Mouse (Mus musculus) testis, adult 2 months (tissue): ENCODE measurements around the gene Hip1.

Source experiments
- CTCF ChIP-seq: fragments of 200-500 bp; IDR thresholded peaks from 2 replicates; pipeline ENCODE4 v1.5.1; 2012; ENCODE audit warnings: low read depth, mild to moderate bottlenecking, inconsistent platforms, low read length, moderate library complexity; ENCODE audit not compliant: control insufficient read depth, insufficient read depth, insufficient replicate concordance
- POLR2A ChIP-seq: fragments of 200-500 bp; IDR thresholded peaks from 2 replicates; pipeline ENCODE4 v1.6.1; 2012; ENCODE audit warnings: low read depth, mild to moderate bottlenecking, inconsistent platforms, low read length, moderate library complexity; ENCODE audit not compliant: control insufficient read depth

GRCm38 (mm10) chr5:135494183-135494910, 50.6 kb downstream of the Hip1 start:
- TF ChIP-seq CTCF (peak; percentile 42; the same call in 1 of the 2 replicates), POLR2A (no peak)
